8 mouse cellular contexts compared by ENCODE assay signal in the genomic region with DNA sequence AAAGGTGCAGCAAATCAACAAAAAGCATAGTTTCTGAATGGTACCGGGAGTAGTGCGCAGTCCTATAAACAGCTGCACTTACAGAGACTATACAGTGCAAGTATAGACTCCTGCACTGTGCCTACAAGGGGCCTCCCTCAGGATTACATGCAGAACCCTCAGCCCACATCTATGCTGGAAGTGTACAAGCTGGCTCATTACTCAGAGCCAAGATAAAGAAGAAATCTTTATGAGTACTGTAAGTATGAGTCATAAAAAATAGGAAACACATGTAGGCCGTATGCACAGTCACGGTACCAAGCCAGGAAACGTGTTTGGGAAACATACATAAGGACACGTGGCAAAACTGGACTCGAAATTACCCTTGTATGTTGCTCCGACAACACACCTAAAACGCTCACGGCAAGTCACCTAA.
A peak's percentile ranks its signal among the peaks of the same experiment; 100 is the strongest.
DNase-seq lines count a peak whose midpoint lies in the region; ATAC-seq and TF ChIP-seq lines count a peak whose summit lies in the region.

No protein-coding gene starts in this region.

- intact Hi-C loops in heart, postnatal 25 days (cut with DNase I) = loop anchor here (5.0 kb wide), 1 partner anchor 33 kb away; no protein-coding TSS in a partner anchor
- intact Hi-C loops in left cerebral cortex, postnatal 25 days (cut with DNase I) = no loop called here

- no peak for TF ChIP-seq CTCF in heart, postnatal 0 days (IDR thresholded peaks at IDR 0.05; ENCODE audit: low read depth)

- peak; percentile 34 for DNase-seq in heart, postnatal 0 days (ENCODE audit: low spot score)
- DNase-seq in heart, postnatal 25 days (ENCODE audit: low spot score) = no peak
- DNase-seq in right cerebral cortex, adult 18-20 months = peak; percentile 24
- no peak for DNase-seq in right cerebral cortex, postnatal 4 days
- DNase-seq in left cerebral cortex, postnatal 25 days (ENCODE audit: low spot score in 2 of 2) = peak; percentile 42 to 56
- no peak for DNase-seq in spleen, postnatal 14 days (ENCODE audit: low spot score in 2 of 2)
- no peak for DNase-seq in thymus, postnatal 0 days (ENCODE audit: low spot score)
- no peak for DNase-seq in hindbrain, embryonic 11.5 days (ENCODE audit: low spot score)

- no peak overlapping the region for H3K9ac ChIP-seq in heart, postnatal 0 days (replicated peaks; ENCODE audit: low read depth, low read length)
- no peak overlapping the region for H3K9ac ChIP-seq in hindbrain, embryonic 11.5 days (ENCODE audit: low read depth, low read length)

- peaks cover 30% of the 10 kb centered on the region for H3K4me1 ChIP-seq in heart, postnatal 0 days (ENCODE audit: control insufficient read depth, insufficient read depth)
- no peaks in the 10 kb centered on the region for H3K4me1 ChIP-seq in hindbrain, embryonic 11.5 days (replicated peaks; ENCODE audit: control insufficient read depth, insufficient read depth, low read length)

- H3K27me3 ChIP-seq in heart, postnatal 0 days (ENCODE audit: control insufficient read depth, insufficient read depth, low read length) = no peaks in the 10 kb centered on the region
- H3K27me3 ChIP-seq in hindbrain, embryonic 11.5 days (ENCODE audit: control insufficient read depth, insufficient read depth, low read length) = no peaks in the 10 kb centered on the region

- no peaks in the 10 kb centered on the region for H3K9me3 ChIP-seq in heart, postnatal 0 days (replicated peaks; ENCODE audit: control insufficient read depth, low read length)
- no peaks in the 10 kb centered on the region for H3K9me3 ChIP-seq in hindbrain, embryonic 11.5 days (ENCODE audit: control insufficient read depth, low read length)

- H3K4me3 ChIP-seq in heart, postnatal 0 days (ENCODE audit: low read depth, low read length) = no peak overlapping the region
- H3K4me3 ChIP-seq in hindbrain, embryonic 11.5 days (ENCODE audit: low read depth, low read length) = no peak overlapping the region

- whole genome bisulfite sequencing in heart, postnatal 0 days = 61% methylated on average over 10 of the region's 10 CpGs
- 82% methylated on average over 10 of the region's 10 CpGs for WGBS in hindbrain, embryonic 11.5 days

- no peak overlapping the region for H3K4me2 ChIP-seq in heart, postnatal 0 days (ENCODE audit: low read depth, low read length)
- H3K4me2 ChIP-seq in hindbrain, embryonic 11.5 days (replicated peaks; ENCODE audit: low read depth, low read length) = no peak overlapping the region

- peak; percentile 31; the same call in 1 of the 2 replicates for ATAC-seq in heart, postnatal 0 days (ENCODE audit: insufficient read depth, low read depth)
- ATAC-seq in hindbrain, embryonic 11.5 days (ENCODE audit: low FRiP score) = no peak

- no peaks in the 10 kb centered on the region for H3K36me3 ChIP-seq in heart, postnatal 0 days (replicated peaks; ENCODE audit: control insufficient read depth, insufficient read depth, low read length)
- no peaks in the 10 kb centered on the region for H3K36me3 ChIP-seq in hindbrain, embryonic 11.5 days (ENCODE audit: control insufficient read depth, insufficient read depth, low read length)

- no peak for TF ChIP-seq EP300 in heart, postnatal 0 days (IDR thresholded peaks at IDR 0.05; ENCODE audit: low read depth)

- no peak overlapping the region for H3K27ac ChIP-seq in heart, postnatal 0 days (ENCODE audit: low read depth)
- H3K27ac ChIP-seq in hindbrain, embryonic 11.5 days (ENCODE audit: low read depth, low read length) = no peak overlapping the region

Comparison
In these comparisons a context has a peak if more than half of its experiments do, and no peak if none do; other contexts are left out.
1. DNase-seq: peak in heart, postnatal 0 days (single experiment), right cerebral cortex, adult 18-20 months (single experiment) and left cerebral cortex, postnatal 25 days (2 of 2); none in heart, postnatal 25 days (single experiment), right cerebral cortex, postnatal 4 days (single experiment), spleen, postnatal 14 days (0 of 2), thymus, postnatal 0 days (single experiment) and hindbrain, embryonic 11.5 days (single experiment).